Mouse (Mus musculus): ENCODE measurements around the gene Trim12c.

GRCm38 (mm10) chr7:104400698-104401097 is 47.5 kb upstream of the Trim12c start, which contains the start of gene Trim30c:
- no peak for TF ChIP-seq POLR2A (IDR thresholded peaks at IDR 0.05; ENCODE audit: borderline replicate concordance, low read depth, low read length)
- no peak for TF ChIP-seq CTCF (IDR thresholded peaks at IDR 0.05; ENCODE audit: low read depth, low read length)

Measured in bone marrow macrophage, adult 2 months (primary cell).